Mouse (Mus musculus) frontal cortex, postnatal 10 days (tissue): Measurements from ENCODE around the gene Sh3bp4.

Experiments used
- DNase-seq, 2 experiments: peaks; one replicate each; pipeline ENCODE4 v3.0.0; 2022; ENCODE audit warnings: low spot score in 2 of 2, mixed read lengths in 1 of 2

Gene Sh3bp4

GRCm38 (mm10) chr1:89070103-89070700 lies at the start of gene Sh3bp4:
Sh3bp4 (plus strand) TSS chr1:89070415.
- DNase-seq, result peak; percentile 94 to 96

- no peak for DNase-seq
Measured at GRCm38 (mm10) chr1:89022997-89023396, 47.2 kb upstream of the Sh3bp4 start.

GRCm38 (mm10) chr1:89024696-89025612 lies 45.3 kb upstream of the Sh3bp4 start:
- DNase-seq, result no peak

GRCm38 (mm10) chr1:89026040-89026439 lies 44.2 kb upstream of the Sh3bp4 start:
- no peak for DNase-seq

GRCm38 (mm10) chr1:89029136-89029927 lies 40.9 kb upstream of the Sh3bp4 start:
- no peak for DNase-seq

GRCm38 (mm10) chr1:89033661-89034060 lies 36.6 kb upstream of the Sh3bp4 start:
- no peak for DNase-seq

GRCm38 (mm10) chr1:89034061-89034460 lies 36.2 kb upstream of the Sh3bp4 start:
- no peak for DNase-seq

GRCm38 (mm10) chr1:89035115-89035514 lies 35.1 kb upstream of the Sh3bp4 start:
- peak in 1 of 2 experiments; percentile 31 for DNase-seq

GRCm38 (mm10) chr1:89039836-89040235 lies 30.4 kb upstream of the Sh3bp4 start:
- no peak for DNase-seq

- no peak for DNase-seq
Measured at GRCm38 (mm10) chr1:89041290-89041689, 28.9 kb upstream of the Sh3bp4 start.

GRCm38 (mm10) chr1:89042081-89042480 lies 28.1 kb upstream of the Sh3bp4 start:
- DNase-seq, result no peak

- DNase-seq, result no peak
Measured at GRCm38 (mm10) chr1:89042956-89043355, 27.3 kb upstream of the Sh3bp4 start.

- DNase-seq, result no peak
Measured at GRCm38 (mm10) chr1:89045403-89045802, 24.8 kb upstream of the Sh3bp4 start.

- no peak for DNase-seq
Measured at GRCm38 (mm10) chr1:89049506-89049905, 20.7 kb upstream of the Sh3bp4 start.

GRCm38 (mm10) chr1:89056175-89056574 lies 14.0 kb upstream of the Sh3bp4 start:
- DNase-seq, result no peak

GRCm38 (mm10) chr1:89057430-89057829 lies 12.8 kb upstream of the Sh3bp4 start:
- no peak for DNase-seq

GRCm38 (mm10) chr1:89058011-89058410 lies 12.2 kb upstream of the Sh3bp4 start:
- DNase-seq, result no peak

- DNase-seq, result no peak
Measured at GRCm38 (mm10) chr1:89062977-89063376, 7.2 kb upstream of the Sh3bp4 start.

- no peak for DNase-seq
Measured at GRCm38 (mm10) chr1:89063800-89064199, 6.4 kb upstream of the Sh3bp4 start.

GRCm38 (mm10) chr1:89068812-89069211 lies 1.4 kb upstream of the Sh3bp4 start:
- DNase-seq, result no peak

GRCm38 (mm10) chr1:89069479-89070102 lies 624 bp upstream of the Sh3bp4 start:
- no peak for DNase-seq

GRCm38 (mm10) chr1:89070871-89071361 lies 701 bp downstream of the Sh3bp4 start:
- DNase-seq, result peak in 1 of 2 experiments; percentile 45
